Mouse (Mus musculus): Measurements from ENCODE around the gene Wapl.

DNA sequence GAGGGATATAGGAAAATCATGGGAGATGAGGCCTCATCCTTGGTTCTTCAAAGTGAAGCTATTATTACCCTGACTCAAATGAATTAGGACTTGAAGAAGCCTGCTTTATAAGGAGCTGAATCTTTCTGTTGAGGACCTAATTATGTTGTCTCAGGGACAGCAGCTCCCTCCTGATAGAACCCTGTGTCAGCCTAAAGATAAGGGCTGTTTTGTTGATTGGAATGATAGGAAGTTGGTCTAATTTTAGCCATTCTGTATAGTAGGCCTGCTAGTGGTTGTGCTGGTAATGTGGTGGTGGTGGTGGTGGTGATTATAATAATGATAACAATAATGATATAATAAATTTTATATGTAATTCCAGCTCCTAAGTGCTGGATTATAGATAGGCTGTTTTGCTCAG lies 11.3 kb downstream of the Wapl start:
- TF ChIP-seq POLR2A (IDR thresholded peaks at IDR 0.05; ENCODE audit: low read depth, low read length): no peak
- TF ChIP-seq CTCF (IDR thresholded peaks at IDR 0.05; ENCODE audit: extremely low read depth, insufficient read depth, insufficient read length, insufficient replicate concordance): no peak

Data from spleen, adult 2 months (tissue).